Mouse (Mus musculus): Measurements from ENCODE around the gene Ms4a18.

GRCm38 (mm10) chr19:10968578-10968977, 49.3 kb downstream of the Ms4a18 start:
- no peak for TF ChIP-seq CTCF (IDR thresholded peaks at IDR 0.05; ENCODE audit: control insufficient read depth, insufficient read depth, insufficient replicate concordance, low read depth, low read length)
- TF ChIP-seq POLR2A (IDR thresholded peaks at IDR 0.05; ENCODE audit: control insufficient read depth, low read depth, low read length), result no peak
